Mouse (Mus musculus) G1E (cell line): ENCODE results near the gene Hdac4.

Source experiments
- CTCF ChIP-seq: IDR thresholded peaks from 2 replicates; pipeline ENCODE4 v1.5.1; 2012; ENCODE audit warnings: low read depth, low read length, inconsistent platforms, mixed read lengths
- GATA1 ChIP-seq: IDR thresholded peaks from 2 replicates; pipeline ENCODE4 v1.6.1; 2012; ENCODE audit warnings: borderline replicate concordance, low read length, inconsistent platforms, mixed read lengths
- TAL1 ChIP-seq: conservative IDR thresholded peaks from 2 replicates; pipeline ENCODE4 v1.6.1; 2012; ENCODE audit warnings: low read depth, low read length, inconsistent platforms, mixed read lengths

- TF ChIP-seq CTCF: no peak
- no peak for TF ChIP-seq GATA1
- no peak for TF ChIP-seq TAL1
These were observed 217.1 kb downstream of the Hdac4 start for GRCm38 (mm10) chr1:91978443-91978842.
